Mouse (Mus musculus) kidney, postnatal 0 days (tissue): Measurements from ENCODE around the gene Rims1. TPM values are rescaled to one million over a fixed set of nuclear protein-coding genes. Genes with fewer than 3 reads are reported as not detected.
A peak's percentile ranks its signal among the peaks of the same experiment; 100 is the strongest.

ENCODE experiments used
- ATAC-seq: fragments of 200-750 bp; cut with Nextera tagmentation; replicated peaks from 2 replicates; pipeline ENCODE4 v1.8.0; 2017; ENCODE audit warnings: low read depth, moderate number of reproducible peaks, moderate TSS enrichment, moderate library complexity; ENCODE audit not compliant: low FRiP score
- DNase-seq: peaks from one replicate; pipeline ENCODE4 v3.0.0-alpha.2; 2016; ENCODE audit warnings: low spot score
- H3K27ac ChIP-seq: fragments of 300-500 bp; sonication (generic); 2 replicates; pipeline ENCODE4 v1.5.1; 2014; ENCODE audit warnings: mild to moderate bottlenecking
- H3K27me3 ChIP-seq: fragments of 300-500 bp; sonication (generic); 2 replicates; pipeline ENCODE4 v1.6.1; 2014; ENCODE audit warnings: low read length, mixed read lengths; ENCODE audit not compliant: insufficient read depth
- H3K36me3 ChIP-seq: fragments of 300-500 bp; sonication (generic); 2 replicates; pipeline ENCODE4 v1.6.1; 2014; ENCODE audit warnings: low read length, mixed read lengths; ENCODE audit not compliant: insufficient read depth
- H3K4me1 ChIP-seq: fragments of 300-500 bp; sonication (generic); replicated peaks from 2 replicates; pipeline ENCODE4 v1.6.1; 2014; ENCODE audit warnings: antibody characterized with exemption, low read length, mixed read lengths; ENCODE audit not compliant: insufficient read depth
- H3K4me2 ChIP-seq: fragments of 300-500 bp; sonication (generic); 2 replicates; pipeline ENCODE4 v1.6.1; 2014; ENCODE audit warnings: mild to moderate bottlenecking, low read length, moderate library complexity, mixed read lengths
- H3K4me3 ChIP-seq: fragments of 300-500 bp; sonication (generic); replicated peaks from 2 replicates; pipeline ENCODE4 v1.5.1; 2014; ENCODE audit warnings: low read depth, low read length
- H3K9ac ChIP-seq: fragments of 300-500 bp; sonication (generic); 2 replicates; pipeline ENCODE4 v1.6.1; 2014; ENCODE audit warnings: low read depth, low read length
- H3K9me3 ChIP-seq: fragments of 300-500 bp; sonication (generic); replicated peaks from 2 replicates; pipeline ENCODE4 v1.6.1; 2016; ENCODE audit warnings: low read length, inconsistent platforms, mixed read lengths
- CTCF ChIP-seq: IDR thresholded peaks from 2 replicates; pipeline ENCODE4 v1.5.1; 2016; ENCODE audit warnings: antibody characterized with exemption, low read depth, mild to moderate bottlenecking, moderate library complexity
- WGBS: fragments of 180-500 bp; shearing (Covaris S2); extraction: QIAGEN DNeasy Blood & Tissue Kit; methylation state at CpG from one replicate; pipeline ENCODE4 v1.1.7; 2014; 5-methylcytosine and 5-hydroxymethylcytosine counted together
- polyA plus RNA-seq: library from polyadenylated mRNA; unstranded; fragments of >200 nt; fragmentation: Nextera tagmentation; extraction: Ambion mirVana; gene quantifications from 2 replicates; pipeline ENCODE4 v1.2.1, GENCODE M21; 2015

Gene Rims1
- polyA plus RNA-seq, 1 experiment from 2014 or later: 0.38 TPM

GRCm38 (mm10) chr1:22721706-22722105 lies 84.1 kb downstream of the Rims1 start:
- no peaks in the 10 kb centered on the region for H3K36me3 ChIP-seq
- no peak overlapping the region for H3K27ac ChIP-seq
- H3K4me2 ChIP-seq: no peak overlapping the region
- ATAC-seq (no peak), DNase-seq (peak; percentile 69)
- no peak overlapping the region for H3K4me3 ChIP-seq
- no peaks in the 10 kb centered on the region for H3K4me1 ChIP-seq
- no peak for TF ChIP-seq CTCF
- no peak overlapping the region for H3K9ac ChIP-seq
- H3K27me3 ChIP-seq: no peaks in the 10 kb centered on the region
- no peaks in the 10 kb centered on the region for H3K9me3 ChIP-seq

- 51% methylated on average over 2 of the region's 2 CpGs for whole genome bisulfite sequencing
- TF ChIP-seq CTCF: no peak
Observed at GRCm38 (mm10) chr1:22720714-22721113, 85.1 kb downstream of the Rims1 start.

GRCm38 (mm10) chr1:22709461-22709860 lies 96.3 kb downstream of the Rims1 start:
- Histone ChIP-seq H3K4me1 (no peaks in the 10 kb centered on the region), H3K27me3 (no peaks in the 10 kb centered on the region), H3K4me2 (no peak overlapping the region), H3K36me3 (no peaks in the 10 kb centered on the region), H3K4me3 (no peak overlapping the region), H3K27ac (no peak overlapping the region), H3K9ac (no peak overlapping the region), H3K9me3 (no peaks in the 10 kb centered on the region)
- WGBS: 45% methylated on average over 2 of the region's 2 CpGs
- DNase-seq (no peak), ATAC-seq (no peak)
- TF ChIP-seq CTCF: no peak

More at GRCm38 (mm10) chr1:22720714-22721113, 85.1 kb downstream of the Rims1 start:
- H3K4me1 ChIP-seq: no peaks in the 10 kb centered on the region
- no peaks in the 10 kb centered on the region for H3K36me3 ChIP-seq
- no peaks in the 10 kb centered on the region for H3K27me3 ChIP-seq
- ATAC-seq (no peak), DNase-seq (peak; percentile 22)
- no peaks in the 10 kb centered on the region for H3K9me3 ChIP-seq
- H3K4me2 ChIP-seq: no peak overlapping the region
- no peak overlapping the region for H3K27ac ChIP-seq
- no peak overlapping the region for H3K4me3 ChIP-seq
- no peak overlapping the region for H3K9ac ChIP-seq

- no peaks in the 10 kb centered on the region for H3K4me1 ChIP-seq
- ATAC-seq (no peak), DNase-seq (peak; percentile 4)
- no peaks in the 10 kb centered on the region for H3K9me3 ChIP-seq
- no peaks in the 10 kb centered on the region for H3K36me3 ChIP-seq
- H3K9ac ChIP-seq: no peak overlapping the region
- no peak overlapping the region for H3K4me2 ChIP-seq
- 20% methylated on average over 1 of the region's 1 CpGs for WGBS
- TF ChIP-seq CTCF: no peak
- H3K4me3 ChIP-seq: no peak overlapping the region
- no peaks in the 10 kb centered on the region for H3K27me3 ChIP-seq
- no peak overlapping the region for H3K27ac ChIP-seq
Observed at GRCm38 (mm10) chr1:22695046-22695445, 110.7 kb downstream of the Rims1 start.

- Histone ChIP-seq H3K9me3 (no peaks in the 10 kb centered on the region), H3K27ac (no peak overlapping the region), H3K36me3 (no peaks in the 10 kb centered on the region), H3K4me1 (no peaks in the 10 kb centered on the region), H3K4me3 (no peak overlapping the region), H3K4me2 (no peak overlapping the region), H3K9ac (no peak overlapping the region), H3K27me3 (no peaks in the 10 kb centered on the region)
- TF ChIP-seq CTCF: no peak
- 62% methylated on average over 2 of the region's 2 CpGs for WGBS
- ATAC-seq: no peak
- peak; percentile 11 for DNase-seq
Observed at GRCm38 (mm10) chr1:22694514-22694913, 111.3 kb downstream of the Rims1 start.

GRCm38 (mm10) chr1:22683455-22683854 lies 122.3 kb downstream of the Rims1 start:
- Histone ChIP-seq H3K9ac (no peak overlapping the region), H3K4me2 (no peak overlapping the region), H3K4me1 (no peaks in the 10 kb centered on the region), H3K9me3 (no peaks in the 10 kb centered on the region), H3K27ac (no peak overlapping the region), H3K27me3 (no peaks in the 10 kb centered on the region), H3K4me3 (no peak overlapping the region), H3K36me3 (no peaks in the 10 kb centered on the region)
- ATAC-seq (no peak), DNase-seq (no peak)
- no peak for TF ChIP-seq CTCF
- 94% methylated on average over 4 of the region's 4 CpGs for WGBS

GRCm38 (mm10) chr1:22664196-22664595 lies 141.6 kb downstream of the Rims1 start:
- Histone ChIP-seq H3K4me2 (no peak overlapping the region), H3K4me3 (no peak overlapping the region), H3K4me1 (no peaks in the 10 kb centered on the region), H3K9me3 (no peaks in the 10 kb centered on the region), H3K36me3 (no peaks in the 10 kb centered on the region), H3K9ac (no peak overlapping the region), H3K27me3 (no peaks in the 10 kb centered on the region), H3K27ac (no peak overlapping the region)
- DNase-seq (no peak), ATAC-seq (no peak)
- TF ChIP-seq CTCF: no peak
- WGBS: 88% methylated on average over 6 of the region's 6 CpGs
